Mouse (Mus musculus) cortical plate, adult 2 months (tissue): ENCODE results near the gene Gm6993.

Source experiments
- CTCF ChIP-seq: fragments of 200-500 bp; IDR thresholded peaks from 2 replicates; pipeline ENCODE4 v1.5.1; 2011; ENCODE audit warnings: mild to moderate bottlenecking, control low read depth, low read length; ENCODE audit not compliant: insufficient read depth; ENCODE audit errors: extremely low read depth
- POLR2A ChIP-seq: fragments of 200-500 bp; IDR thresholded peaks from 2 replicates; pipeline ENCODE4 v1.6.1; 2011; ENCODE audit warnings: mild to moderate bottlenecking, low read length, control low read depth; ENCODE audit not compliant: insufficient read depth; ENCODE audit errors: extremely low read depth

DNA sequence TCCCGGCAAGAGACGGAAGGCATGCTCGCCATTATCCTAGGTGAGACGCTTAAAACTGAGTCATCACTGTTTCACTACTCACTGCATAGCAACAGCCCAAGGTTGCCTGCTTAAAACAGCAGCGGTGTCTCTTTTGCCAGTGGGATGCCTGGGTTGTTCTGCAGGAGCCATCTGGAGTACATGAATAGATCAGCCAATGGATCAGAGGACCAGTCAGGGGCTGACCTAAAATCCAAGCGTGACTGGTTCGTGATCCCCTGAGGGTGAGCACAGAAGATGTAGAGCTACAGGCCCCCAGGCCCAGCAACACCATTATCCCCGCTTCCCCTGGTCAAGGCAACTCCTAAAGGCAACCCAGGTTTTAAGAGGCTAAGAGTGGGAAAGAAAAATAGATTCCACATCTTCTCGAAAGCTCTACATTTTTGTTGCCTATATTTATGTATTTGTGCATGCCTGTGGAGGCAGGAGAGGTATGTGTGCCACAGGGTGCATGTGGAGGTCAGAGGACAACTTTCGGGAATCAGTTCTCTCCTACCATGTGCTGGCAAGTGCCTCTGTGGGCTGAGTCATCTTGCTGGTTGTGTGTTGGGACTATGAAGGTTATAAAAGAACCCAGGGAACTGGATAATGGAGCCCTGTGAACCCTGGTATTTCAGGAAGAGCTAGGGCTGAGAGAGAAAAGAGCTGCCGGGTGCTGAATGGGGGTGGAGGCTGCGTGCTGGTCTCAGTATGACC lies 3.5 kb upstream of the Gm6993 start:
- TF ChIP-seq POLR2A (no peak), CTCF (no peak)
